Mouse (Mus musculus): Measurements from ENCODE around the gene Bmt2. TPM values are rescaled to one million over a fixed set of nuclear protein-coding genes. Genes with fewer than 3 reads are reported as not detected.

The Bmt2 gene
- polyA plus RNA-seq, 1 experiment, result 3.5 TPM

DNA sequence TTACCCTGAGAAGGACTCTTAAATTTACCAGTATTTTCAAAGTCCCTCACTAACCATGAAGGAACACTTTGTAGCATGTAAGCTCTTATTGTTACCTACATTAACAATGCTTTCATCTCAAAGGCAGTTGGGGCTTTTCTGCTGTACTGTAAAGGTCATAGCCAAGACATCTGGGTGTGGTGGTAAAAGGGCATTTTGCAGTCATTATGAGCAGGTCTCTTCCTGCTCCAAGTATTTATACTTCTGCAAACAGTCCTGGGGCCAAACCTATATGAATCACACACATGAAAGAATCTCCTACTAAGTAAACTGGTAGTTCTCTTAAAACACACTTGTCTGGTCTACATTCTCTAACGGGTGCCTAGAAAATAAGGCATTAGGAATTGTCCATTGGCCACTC, 95.7 kb downstream of the Bmt2 start:
- Histone ChIP-seq H3K4me3 (replicated peaks; ENCODE audit: extremely low read depth, low read depth, low read length) (no peak overlapping the region), H3K4me1 (ENCODE audit: control insufficient read depth, insufficient read depth, low read length) (no peaks in the 10 kb centered on the region)
- WGBS, result 70% methylated on average over 1 of the region's 1 CpGs
- DNase-seq, result no peak
- no peak for TF ChIP-seq POLR2A (IDR thresholded peaks at IDR 0.05; ENCODE audit: borderline replicate concordance, extremely low read depth, low read depth, low read length)
- TF ChIP-seq CTCF (IDR thresholded peaks at IDR 0.05; ENCODE audit: insufficient read depth, low read length), result no peak

Other genes starting within 250 kb of the Bmt2 start
- 9.9 and 13.2 TPM in 2 replicates for gene Tmem168, start 69.9 kb downstream of the Bmt2 start, polyA plus RNA-seq (2012; rRNA removed)
- 0.22 and 0.35 TPM in 2 replicates for gene Gpr85, start 162.0 kb upstream of the Bmt2 start, polyA plus RNA-seq (2012; rRNA removed)
- 25.6 and 57.8 TPM in 2 replicates for gene 2610001J05Rik, start 193.6 kb upstream of the Bmt2 start, polyA plus RNA-seq (2012; rRNA removed)